In genomic region chr9:7868838-7869491, GRCm38 (mm10) we compare ENCODE assay signal across 13 mouse cellular contexts. TPM values are rescaled to one million over a fixed set of nuclear protein-coding genes. Genes with fewer than 3 reads are reported as not detected.
DNase-seq lines count a peak whose midpoint lies in the region; ATAC-seq lines count a peak whose summit lies in the region.
"Had no signal": no experiment of that assay in that cellular context is flagged by ENCODE, and none has a peak within 500 bp of the region (broad histone marks: within the 10 kb centered on the region; RNA-seq: fewer than 3 reads in every experiment).

No protein-coding gene starts in this region.

- peak; percentile 70 for DNase-seq in CD4-positive, CD25-positive, alpha-beta regulatory T cell, adult 2 months (ENCODE audit: low read depth, low spot score)
- peak; percentile 30 for DNase-seq in thymus, postnatal 0 days (ENCODE audit: low spot score)
- DNase-seq in thymus, adult 18-20 months = no peak
- DNase-seq in lung, postnatal 14 days = peak; percentile 75
- peak; percentile 12 for DNase-seq in thymus, postnatal 25 days
- DNase-seq: gastrocnemius, postnatal 36 days; heart, postnatal 36 days; kidney, adult 2 months had no signal

- H3K9ac ChIP-seq in hindbrain, embryonic 13.5 days = no peak overlapping the region
- no peak overlapping the region for H3K9ac ChIP-seq in forebrain, embryonic 16.5 days (replicated peaks; ENCODE audit: low read depth, low read length)
- H3K9ac ChIP-seq: liver, embryonic 14.5 days had no signal

- H3K4me2 ChIP-seq in hindbrain, embryonic 13.5 days = no peak overlapping the region
- no peak overlapping the region for H3K4me2 ChIP-seq in forebrain, embryonic 16.5 days (ENCODE audit: low read length)

- H3K27ac ChIP-seq in hindbrain, embryonic 13.5 days = no peak overlapping the region
- no peak overlapping the region for H3K27ac ChIP-seq in forebrain, embryonic 16.5 days (ENCODE audit: low read length)
- H3K27ac ChIP-seq: forebrain, embryonic 10.5 days; liver, embryonic 14.5 days had no signal

- 90% methylated on average over 4 of the region's 4 CpGs for WGBS in hindbrain, embryonic 13.5 days
- 92% methylated on average over 4 of the region's 4 CpGs for WGBS in forebrain, embryonic 16.5 days

- peaks cover 2% of the 10 kb centered on the region; the same call in 1 of the 2 replicates for H3K27me3 ChIP-seq in hindbrain, embryonic 13.5 days
- no peaks in the 10 kb centered on the region for H3K27me3 ChIP-seq in forebrain, embryonic 16.5 days (replicated peaks; ENCODE audit: control insufficient read depth, insufficient read depth, low read length)

- no peaks in the 10 kb centered on the region for H3K9me3 ChIP-seq in hindbrain, embryonic 13.5 days
- no peaks in the 10 kb centered on the region for H3K9me3 ChIP-seq in forebrain, embryonic 16.5 days (ENCODE audit: control insufficient read depth, low read length)
- H3K9me3 ChIP-seq: forebrain, embryonic 10.5 days had no signal

- peaks cover 8% of the 10 kb centered on the region for H3K4me1 ChIP-seq in hindbrain, embryonic 13.5 days (replicated peaks)
- H3K4me1 ChIP-seq in forebrain, embryonic 16.5 days (replicated peaks; ENCODE audit: control insufficient read depth, insufficient read depth, low read length) = peaks cover 6% of the 10 kb centered on the region

- no peak for ATAC-seq in CD4-positive, CD25-positive, alpha-beta regulatory T cell, adult 4 months
- no peak for ATAC-seq in hindbrain, embryonic 13.5 days (ENCODE audit: low FRiP score)
- no peak for ATAC-seq in forebrain, embryonic 16.5 days

- no peak overlapping the region for H3K4me3 ChIP-seq in hindbrain, embryonic 13.5 days
- H3K4me3 ChIP-seq in forebrain, embryonic 16.5 days (replicated peaks; ENCODE audit: low read length) = no peak overlapping the region
- H3K4me3 ChIP-seq: forebrain, embryonic 10.5 days had no signal

- no peaks in the 10 kb centered on the region for H3K36me3 ChIP-seq in hindbrain, embryonic 13.5 days
- no peaks in the 10 kb centered on the region for H3K36me3 ChIP-seq in forebrain, embryonic 16.5 days (ENCODE audit: control insufficient read depth, insufficient read depth)
- H3K36me3 ChIP-seq: forebrain, embryonic 10.5 days had no signal

RNA-seq across cellular contexts. Expression of gene Birc3, which starts 4.0 kb away (rescaled TPM):
- 100 to 1,000 TPM; 121 to 171 TPM for polyA plus RNA-seq in CD4-positive, CD25-positive, alpha-beta regulatory T cell, adult 4 months (2017; shearing (Covaris generic))
- 32.9 and 34.4 TPM in 2 replicates for polyA plus RNA-seq in thymus, postnatal 0 days (2015; fragmentation: Nextera tagmentation; extraction: Ambion mirVana)
- polyA plus RNA-seq in hindbrain, embryonic 13.5 days (2015; fragmentation: Nextera tagmentation; extraction: Ambion mirVana) = 2.3 and 2.8 TPM in 2 replicates
- polyA plus RNA-seq in forebrain, embryonic 16.5 days (2015; fragmentation: Nextera tagmentation; extraction: Ambion mirVana) = 1.9 and 2.0 TPM in 2 replicates

RNA-seq across cellular contexts. Expression of gene Birc2, which starts 32.1 kb away (rescaled TPM):
- 100 to 1,000 TPM; 138 to 145 TPM for polyA plus RNA-seq in CD4-positive, CD25-positive, alpha-beta regulatory T cell, adult 4 months (2017; shearing (Covaris generic))
- 60.0 and 60.6 TPM in 2 replicates for polyA plus RNA-seq in thymus, postnatal 0 days (2015; fragmentation: Nextera tagmentation; extraction: Ambion mirVana)
- 44.8 and 47.2 TPM in 2 replicates for polyA plus RNA-seq in hindbrain, embryonic 13.5 days (2015; fragmentation: Nextera tagmentation; extraction: Ambion mirVana)
- polyA plus RNA-seq in forebrain, embryonic 16.5 days (2015; fragmentation: Nextera tagmentation; extraction: Ambion mirVana) = 56.8 and 57.8 TPM in 2 replicates

Comparison
In these comparisons a context has a peak if more than half of its experiments do, and no peak if none do; other contexts are left out.
1. DNase-seq: peak in CD4-positive, CD25-positive, alpha-beta regulatory T cell, adult 2 months (single experiment), thymus, postnatal 0 days (single experiment), lung, postnatal 14 days (single experiment) and thymus, postnatal 25 days (single experiment); none in thymus, adult 18-20 months (0 of 2).